Mouse (Mus musculus) natural killer cell, adult 2 months (primary cell): Measurements from ENCODE around the gene Ang2.

Source experiments
- DNase-seq, 2 experiments: peaks; one replicate each; pipeline ENCODE4 v3.0.0; 2022; ENCODE audit warnings: low spot score in 2 of 2

The Ang2 gene

DNA sequence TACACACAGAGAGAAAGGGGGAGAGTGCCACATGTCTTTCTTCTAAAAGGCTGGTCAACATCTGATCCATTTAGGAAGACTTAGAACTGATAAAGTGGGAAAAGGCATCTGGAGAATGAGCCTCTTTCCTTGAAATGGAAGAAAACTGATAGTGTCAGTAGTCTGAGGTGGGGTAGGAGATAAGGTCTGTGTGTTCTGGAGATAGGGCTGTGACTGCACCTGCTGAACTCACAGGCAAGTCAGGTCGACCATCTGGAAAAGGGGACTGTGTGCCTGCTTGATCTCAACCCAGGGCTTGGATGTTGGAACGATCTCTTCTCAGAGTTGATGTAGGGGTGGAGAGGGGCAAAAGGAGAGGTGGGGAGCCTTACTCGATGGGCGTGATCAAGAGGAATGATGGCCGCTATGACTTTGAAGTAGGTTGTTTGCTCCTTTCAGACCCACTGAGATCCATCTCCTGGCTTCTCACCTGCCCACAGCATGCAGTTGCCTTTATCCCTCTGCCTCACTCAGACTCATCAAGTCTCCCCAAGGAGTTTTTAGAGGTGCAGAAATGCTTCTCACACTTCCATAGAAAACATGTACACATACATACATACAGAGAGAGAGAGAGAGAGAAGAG is 46.6 kb downstream of the Ang2 start:
- no peak for DNase-seq

DNA sequence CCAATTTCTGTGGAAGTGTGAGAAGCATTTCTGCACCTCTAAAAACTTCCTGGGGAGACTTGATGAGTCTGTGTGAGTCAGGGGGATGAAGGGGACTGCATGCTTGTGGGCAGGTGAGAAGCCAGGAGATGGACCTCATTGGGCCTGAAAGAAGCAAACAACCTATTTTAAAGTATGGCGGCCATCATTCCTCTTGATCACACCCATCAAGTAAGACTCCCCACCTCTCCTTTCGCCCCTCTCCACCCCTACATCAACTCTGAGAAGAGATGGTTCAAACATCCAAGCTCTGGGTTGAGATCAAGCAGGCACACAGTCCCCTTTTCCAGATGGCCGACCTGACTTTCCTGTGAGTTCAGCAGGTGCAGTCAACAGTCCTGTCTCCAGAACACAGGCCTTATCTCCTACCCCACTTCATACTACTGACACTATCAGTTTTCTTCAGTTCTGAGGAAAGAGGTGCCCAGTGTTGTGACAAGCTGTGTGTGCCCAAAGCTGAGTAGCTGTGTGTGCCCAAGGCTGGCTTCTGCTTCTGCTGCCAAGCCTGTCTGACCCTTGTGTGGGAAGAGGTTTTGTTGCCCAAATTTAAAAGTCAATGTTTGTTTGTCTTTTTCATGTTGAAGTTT is 48.6 kb downstream of the Ang2 start:
- DNase-seq = no peak

DNA sequence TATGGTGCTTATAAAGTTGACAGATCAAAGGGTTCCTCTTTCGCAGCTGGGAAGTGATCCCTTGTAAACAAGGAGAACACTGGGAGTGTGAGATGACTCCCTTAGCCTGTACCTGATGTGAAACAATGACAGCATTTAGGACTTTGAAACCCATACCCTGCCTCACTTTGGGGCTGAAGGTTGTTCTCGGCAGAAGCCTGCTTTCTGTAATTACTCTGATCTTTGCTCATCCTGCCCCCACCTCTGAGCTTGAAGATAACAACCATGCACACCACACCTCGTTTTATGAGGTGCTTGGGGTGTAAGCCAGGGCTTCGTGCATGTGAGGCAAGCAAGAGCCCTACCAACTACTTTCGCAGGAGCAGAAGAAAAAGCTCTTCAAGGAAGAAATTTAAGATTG is 49.8 kb downstream of the Ang2 start:
- DNase-seq = no peak

DNA sequence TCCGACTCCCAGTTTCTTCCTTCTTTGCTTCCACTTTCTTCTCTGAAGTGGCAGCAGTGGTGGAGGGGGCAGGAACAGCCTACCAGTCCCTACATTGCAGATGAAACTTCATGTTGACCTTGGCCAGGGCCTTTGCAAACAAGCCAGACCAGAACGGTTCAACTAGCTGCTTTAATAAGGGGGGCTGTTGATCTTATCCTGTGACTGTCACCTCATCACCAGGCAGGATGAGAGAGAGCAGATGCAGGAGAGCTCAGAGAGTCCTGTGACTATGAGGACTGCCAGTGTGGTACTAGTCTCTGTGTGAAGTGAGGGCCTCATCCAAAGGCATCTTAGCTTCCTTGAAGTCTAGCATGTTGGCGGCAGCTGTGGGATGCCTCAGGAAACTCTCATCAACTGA is 50.9 kb downstream of the Ang2 start:
- DNase-seq = no peak

DNA sequence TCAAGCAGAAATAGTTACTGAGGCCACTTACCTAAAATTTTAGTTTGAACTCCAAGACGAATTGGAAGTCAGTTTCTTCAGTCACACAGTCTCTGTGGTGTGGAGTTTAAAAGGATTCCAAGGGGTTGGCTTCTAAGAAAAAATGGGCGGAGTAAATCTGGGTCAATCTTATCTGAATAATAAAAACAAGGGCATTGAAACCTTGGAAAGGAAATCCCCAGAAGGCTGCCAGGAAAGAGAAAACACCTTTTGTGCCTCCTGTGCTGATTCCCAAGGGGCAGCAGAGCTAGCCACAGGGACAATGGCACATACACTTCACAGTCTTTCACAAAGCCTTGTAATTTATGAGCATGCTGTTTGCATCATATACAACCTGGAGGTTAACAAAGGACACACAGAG is 52.3 kb downstream of the Ang2 start, which contains the start of gene Rnase1:
Rnase1 (minus strand) TSS at position 101 of the 400 bp plus-strand sequence.
- no peak for DNase-seq

DNA sequence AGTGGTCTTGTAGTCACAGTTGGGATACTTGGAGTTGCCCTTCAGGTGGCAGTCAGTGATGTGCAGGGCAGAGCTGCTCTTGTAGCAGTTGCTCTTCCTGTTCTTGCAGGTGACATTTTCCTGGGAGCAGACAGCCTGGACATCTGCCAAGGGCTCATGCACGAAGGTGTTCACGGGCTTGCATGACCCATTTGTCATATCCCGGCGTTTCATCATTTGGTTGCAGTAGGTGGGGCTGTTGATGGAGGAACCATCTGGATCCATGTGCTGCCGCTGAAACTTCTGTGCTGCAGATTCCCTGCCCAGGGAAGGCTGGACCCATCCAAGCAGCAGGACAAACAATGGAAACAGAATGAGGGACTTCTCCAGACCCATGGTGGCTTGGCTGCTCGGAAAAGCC is 53.4 kb downstream of the Ang2 start:
- no peak for DNase-seq
